ENCODE assay signal across 13 mouse cellular contexts in genomic region chr4:84189315-84189714, GRCm38 (mm10).
"Had no signal": no experiment of that assay in that cellular context is flagged by ENCODE, and none has a peak within 500 bp of the region (broad histone marks: within the 10 kb centered on the region; RNA-seq: fewer than 3 reads in every experiment).

No protein-coding gene starts in this region.

- DNase-seq: kidney, adult 11 months; kidney, postnatal 36 days; left cerebral cortex, postnatal 4 days; lung, adult 2 months; lung, postnatal 36 days; midbrain, embryonic 14.5 days; right cerebral cortex, postnatal 14 days; thymus, postnatal 36 days had no signal

- H3K4me3 ChIP-seq: liver, embryonic 15.5 days; myocyte; neural tube, embryonic 12.5 days had no signal

- H3K9ac ChIP-seq: liver, embryonic 15.5 days; neural tube, embryonic 12.5 days had no signal

- ATAC-seq: lung, postnatal 0 days had no signal

- H3K27me3 ChIP-seq: liver, embryonic 15.5 days; neural tube, embryonic 12.5 days had no signal

- H3K9me3 ChIP-seq: liver, embryonic 15.5 days; neural tube, embryonic 12.5 days had no signal

- H3K27ac ChIP-seq: liver, embryonic 15.5 days; neural tube, embryonic 12.5 days had no signal

- H3K4me1 ChIP-seq: liver, embryonic 15.5 days; neural tube, embryonic 12.5 days had no signal

- H3K36me3 ChIP-seq: liver, embryonic 15.5 days; neural tube, embryonic 12.5 days had no signal

- H3K4me2 ChIP-seq: liver, embryonic 11.5 days; liver, embryonic 15.5 days; neural tube, embryonic 12.5 days had no signal
